Mouse (Mus musculus) midbrain, embryonic 14.5 days (tissue): Measurements from ENCODE around the gene Ttc34. TPM values are rescaled to one million over a fixed set of nuclear protein-coding genes. Genes with fewer than 3 reads are reported as not detected.

Experiments
- ATAC-seq: fragments of 200-750 bp; cut with Nextera tagmentation; 2 replicates; pipeline ENCODE4 v1.8.0; 2017; ENCODE audit warnings: moderate number of reproducible peaks, moderate library complexity; ENCODE audit not compliant: low FRiP score, low TSS enrichment
- DNase-seq: peaks from one replicate; pipeline ENCODE4 v3.0.0-alpha.2; 2015
- H3K27ac ChIP-seq: fragments of 300-500 bp; sonication (generic); replicated peaks from 2 replicates; pipeline ENCODE4 v1.5.1; 2014; ENCODE audit warnings: mild to moderate bottlenecking, low read depth, low read length, moderate library complexity
- H3K27me3 ChIP-seq: fragments of 300-500 bp; sonication (generic); 2 replicates; pipeline ENCODE4 v1.6.1; 2014; ENCODE audit warnings: low read length, control low read depth, mixed read lengths; ENCODE audit not compliant: control insufficient read depth, insufficient read depth
- H3K36me3 ChIP-seq: fragments of 300-500 bp; sonication (generic); 2 replicates; pipeline ENCODE4 v1.6.1; 2014; ENCODE audit warnings: low read length, control low read depth; ENCODE audit not compliant: control insufficient read depth, insufficient read depth
- H3K4me1 ChIP-seq: fragments of 300-500 bp; sonication (generic); 2 replicates; pipeline ENCODE4 v1.6.1; 2014; ENCODE audit warnings: mild to moderate bottlenecking, antibody characterized with exemption, low read length, control low read depth; ENCODE audit not compliant: control insufficient read depth, insufficient read depth
- H3K4me2 ChIP-seq: fragments of 300-500 bp; sonication (generic); 2 replicates; pipeline ENCODE4 v1.6.1; 2014; ENCODE audit warnings: mild to moderate bottlenecking, low read length, moderate library complexity
- H3K4me3 ChIP-seq: fragments of 300-500 bp; sonication (generic); replicated peaks from 2 replicates; pipeline ENCODE4 v1.5.1; 2014; ENCODE audit warnings: low read depth, low read length
- H3K9ac ChIP-seq: fragments of 300-500 bp; sonication (generic); replicated peaks from 2 replicates; pipeline ENCODE4 v1.6.1; 2014; ENCODE audit warnings: mild to moderate bottlenecking, low read length, moderate library complexity
- H3K9me3 ChIP-seq: fragments of 300-500 bp; sonication (generic); 2 replicates; pipeline ENCODE4 v1.6.1; 2016; ENCODE audit warnings: low read length, control low read depth, mixed read lengths; ENCODE audit not compliant: control insufficient read depth
- WGBS: fragments of 180-500 bp; shearing (Covaris S2); extraction: QIAGEN DNeasy Blood & Tissue Kit; methylation state at CpG from one replicate; pipeline ENCODE4 v1.1.7; 2014; 5-methylcytosine and 5-hydroxymethylcytosine counted together
- polyA plus RNA-seq: library from polyadenylated mRNA; unstranded; fragments of >200 nt; fragmentation: Nextera tagmentation; extraction: Ambion mirVana; gene quantifications from 2 replicates; pipeline ENCODE4 v1.2.1, GENCODE M21; 2014

Gene Ttc34
- polyA plus RNA-seq, 1 experiment from 2014 or later = 1.8 TPM

- peak overlapping the region; percentile 73 for H3K27ac ChIP-seq
- peak overlapping the region; percentile 32 for H3K4me3 ChIP-seq
- peak overlapping the region; percentile 59 for H3K9ac ChIP-seq
- peak; percentile 91; the same call in 1 of the 2 replicates for ATAC-seq
- peak overlapping the region; percentile 61 for H3K4me2 ChIP-seq
- no peaks in the 10 kb centered on the region for H3K27me3 ChIP-seq
- peak; percentile 99 for DNase-seq
- WGBS = 10% methylated on average over 18 of the region's 18 CpGs
- H3K9me3 ChIP-seq = no peaks in the 10 kb centered on the region
- no peaks in the 10 kb centered on the region for H3K36me3 ChIP-seq
- peaks cover 6% of the 10 kb centered on the region; the same call in 1 of the 2 replicates for H3K4me1 ChIP-seq
These were observed 40.7 kb downstream of the Ttc34 start for GRCm38 (mm10) chr4:154877864-154878548.

GRCm38 (mm10) chr4:154880730-154881129 lies 43.5 kb downstream of the Ttc34 start:
- Histone ChIP-seq H3K4me1 (peaks cover 6% of the 10 kb centered on the region; the same call in 1 of the 2 replicates), H3K27ac (no peak overlapping the region), H3K4me2 (no peak overlapping the region), H3K36me3 (no peaks in the 10 kb centered on the region), H3K4me3 (no peak overlapping the region), H3K27me3 (no peaks in the 10 kb centered on the region), H3K9me3 (no peaks in the 10 kb centered on the region), H3K9ac (no peak overlapping the region)
- DNase-seq (no peak), ATAC-seq (no peak)
- 77% methylated on average over 6 of the region's 6 CpGs for WGBS

- peaks cover 6% of the 10 kb centered on the region; the same call in 1 of the 2 replicates for H3K4me1 ChIP-seq
- no peaks in the 10 kb centered on the region for H3K9me3 ChIP-seq
- H3K36me3 ChIP-seq = no peaks in the 10 kb centered on the region
These were observed 44.9 kb downstream of the Ttc34 start for GRCm38 (mm10) chr4:154882014-154882659.

GRCm38 (mm10) chr4:154885416-154885815 lies 48.2 kb downstream of the Ttc34 start:
- no peaks in the 10 kb centered on the region for H3K4me1 ChIP-seq
- 82% methylated on average over 11 of the region's 11 CpGs for WGBS
- no peaks in the 10 kb centered on the region for H3K9me3 ChIP-seq
- H3K27ac ChIP-seq = no peak overlapping the region
- no peak overlapping the region for H3K4me3 ChIP-seq
- H3K27me3 ChIP-seq = no peaks in the 10 kb centered on the region
- no peak overlapping the region for H3K4me2 ChIP-seq
- DNase-seq (no peak), ATAC-seq (no peak)
- no peak overlapping the region for H3K9ac ChIP-seq
- H3K36me3 ChIP-seq = no peaks in the 10 kb centered on the region

More at GRCm38 (mm10) chr4:154882014-154882659, 44.9 kb downstream of the Ttc34 start:
- WGBS = 30% methylated on average over 14 of the region's 14 CpGs
- no peak overlapping the region for H3K4me2 ChIP-seq
- H3K4me3 ChIP-seq = no peak overlapping the region
- no peaks in the 10 kb centered on the region for H3K27me3 ChIP-seq
- H3K9ac ChIP-seq = no peak overlapping the region
- ATAC-seq (no peak), DNase-seq (no peak)
- no peak overlapping the region for H3K27ac ChIP-seq

GRCm38 (mm10) chr4:154886876-154887592 lies 49.8 kb downstream of the Ttc34 start:
- DNase-seq = no peak
- H3K27ac ChIP-seq = 0 out of 2 replicates have a peak overlapping the region, but pooled peaks have one; percentile 16

GRCm38 (mm10) chr4:154887593-154888250 lies 50.5 kb downstream of the Ttc34 start:
- Histone ChIP-seq H3K4me2 (no peak overlapping the region), H3K36me3 (no peaks in the 10 kb centered on the region), H3K4me1 (no peaks in the 10 kb centered on the region), H3K4me3 (no peak overlapping the region), H3K9me3 (no peaks in the 10 kb centered on the region), H3K27me3 (no peaks in the 10 kb centered on the region), H3K27ac (no peak overlapping the region), H3K9ac (no peak overlapping the region; the same call in 1 of the 2 replicates)
- ATAC-seq (no peak), DNase-seq (no peak)
- 84% methylated on average over 15 of the region's 15 CpGs for WGBS

More at GRCm38 (mm10) chr4:154886876-154887592, 49.8 kb downstream of the Ttc34 start:
- WGBS = 63% methylated on average over 13 of the region's 13 CpGs
- H3K27me3 ChIP-seq = no peaks in the 10 kb centered on the region
- H3K4me1 ChIP-seq = no peaks in the 10 kb centered on the region
- no peaks in the 10 kb centered on the region for H3K36me3 ChIP-seq
- H3K9me3 ChIP-seq = no peaks in the 10 kb centered on the region
- no peak overlapping the region for H3K4me2 ChIP-seq
- H3K9ac ChIP-seq = no peak overlapping the region; the same call in 1 of the 2 replicates
- no peak for ATAC-seq
- no peak overlapping the region for H3K4me3 ChIP-seq

- Histone ChIP-seq H3K4me3 (no peak overlapping the region), H3K4me2 (no peak overlapping the region), H3K4me1 (no peaks in the 10 kb centered on the region), H3K36me3 (no peaks in the 10 kb centered on the region), H3K9me3 (no peaks in the 10 kb centered on the region), H3K27ac (no peak overlapping the region), H3K9ac (no peak overlapping the region), H3K27me3 (no peaks in the 10 kb centered on the region)
- WGBS = 90% methylated on average over 14 of the region's 14 CpGs
- ATAC-seq (no peak), DNase-seq (no peak)
These were observed 53.6 kb downstream of the Ttc34 start for GRCm38 (mm10) chr4:154890887-154891286.

GRCm38 (mm10) chr4:154895549-154895948 lies 58.3 kb downstream of the Ttc34 start:
- Histone ChIP-seq H3K4me3 (no peak overlapping the region), H3K9me3 (no peaks in the 10 kb centered on the region), H3K9ac (no peak overlapping the region), H3K4me2 (no peak overlapping the region), H3K27me3 (no peaks in the 10 kb centered on the region), H3K36me3 (no peaks in the 10 kb centered on the region), H3K4me1 (peaks cover 19% of the 10 kb centered on the region), H3K27ac (no peak overlapping the region)
- ATAC-seq (no peak), DNase-seq (no peak)
- WGBS = 81% methylated on average over 5 of the region's 5 CpGs
